Mouse (Mus musculus) thymus, postnatal 4 days (tissue): ENCODE measurements around the gene Meaf6.
A peak's percentile ranks its signal among the peaks of the same experiment; 100 is the strongest.

Experiments used
- DNase-seq: peaks from one replicate; pipeline ENCODE4 v3.0.0; 2021

Meaf6 gene

DNA sequence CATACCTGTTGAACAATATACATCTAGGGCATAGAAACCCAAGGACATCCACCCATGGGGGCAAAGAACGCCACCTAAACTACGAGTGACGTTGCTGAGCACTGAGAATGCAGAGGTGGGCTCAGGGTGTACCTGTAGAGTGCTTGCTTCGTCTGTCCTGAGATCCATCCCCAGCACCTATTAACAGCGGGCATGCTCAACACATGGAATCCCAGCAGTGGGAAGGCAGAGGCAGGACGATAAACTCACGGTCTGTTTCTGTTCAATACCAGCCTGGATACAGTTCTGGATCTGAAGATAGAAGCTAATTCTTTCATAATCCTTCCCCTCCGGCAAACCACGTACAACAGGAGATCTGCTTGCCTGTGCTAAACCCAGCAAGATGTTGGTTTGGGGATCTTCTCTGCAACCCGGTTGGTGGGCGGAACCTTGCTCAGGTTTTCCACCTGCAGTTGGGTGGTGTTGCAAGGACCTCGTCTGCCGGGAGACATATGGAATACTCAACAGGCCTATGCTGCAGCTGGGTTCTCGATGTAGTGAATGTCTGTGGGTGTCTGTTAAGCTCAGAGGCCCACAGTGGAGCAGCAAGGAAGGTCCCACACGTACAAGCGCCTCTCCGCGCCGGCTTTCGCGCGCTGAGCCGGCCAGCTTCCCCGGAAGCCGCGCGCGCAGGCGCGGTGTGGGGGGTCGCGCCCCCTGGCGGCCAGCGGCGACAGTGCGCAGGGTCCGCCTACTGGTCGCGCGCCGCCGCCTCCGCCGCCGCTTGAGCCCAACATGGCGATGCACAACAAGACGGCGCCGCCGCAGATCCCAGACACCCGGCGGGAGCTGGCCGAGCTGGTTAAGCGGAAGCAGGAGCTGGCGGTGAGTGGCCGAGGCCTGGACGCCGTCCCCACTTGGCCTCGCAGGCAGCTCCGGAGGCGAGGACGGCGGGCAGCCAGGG, at the start of gene Meaf6:
TSS of gene Meaf6 (plus strand) at position 732 of the 943 bp plus-strand sequence.
- DNase-seq, result peak; percentile 96

DNA sequence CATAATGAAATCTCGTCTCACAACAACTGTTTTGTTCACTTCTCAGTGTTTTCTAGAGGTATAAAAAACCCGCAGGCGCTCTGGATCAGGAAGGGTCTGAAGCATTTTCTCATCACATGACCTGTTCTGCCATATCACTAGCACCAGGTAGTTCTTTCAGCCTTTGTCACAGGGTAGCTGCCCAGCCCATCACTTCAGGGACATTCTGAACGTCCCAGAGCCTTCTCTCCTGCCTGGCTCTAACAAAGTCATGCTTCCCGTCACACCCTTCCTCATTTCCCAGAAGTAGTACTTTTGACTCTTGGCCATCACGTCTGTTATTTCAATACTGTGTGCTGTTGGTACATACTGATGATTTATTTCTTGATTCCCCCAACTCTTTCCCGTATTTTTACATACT, 40.5 kb upstream of the Meaf6 start:
- no peak for DNase-seq

DNA sequence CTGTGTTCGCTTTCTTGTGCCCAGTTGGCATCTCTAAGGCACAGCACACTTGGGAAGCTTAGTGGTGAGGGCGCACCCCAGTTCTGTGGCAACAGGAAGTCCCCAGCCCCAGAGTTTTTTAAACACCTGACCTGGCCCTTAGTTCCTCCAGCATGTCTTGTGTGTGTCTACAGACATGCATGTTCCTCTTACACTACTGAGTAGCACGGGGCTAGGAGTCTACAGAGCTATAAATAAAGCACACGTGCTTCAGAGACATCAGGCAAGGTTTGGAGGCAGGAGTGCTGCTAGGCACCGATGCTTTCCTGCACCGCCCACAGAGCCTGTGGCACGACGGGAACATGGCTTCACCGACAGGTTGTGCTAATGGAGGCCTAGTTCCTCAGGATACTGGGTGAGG, 29.5 kb upstream of the Meaf6 start:
- no peak for DNase-seq

DNA sequence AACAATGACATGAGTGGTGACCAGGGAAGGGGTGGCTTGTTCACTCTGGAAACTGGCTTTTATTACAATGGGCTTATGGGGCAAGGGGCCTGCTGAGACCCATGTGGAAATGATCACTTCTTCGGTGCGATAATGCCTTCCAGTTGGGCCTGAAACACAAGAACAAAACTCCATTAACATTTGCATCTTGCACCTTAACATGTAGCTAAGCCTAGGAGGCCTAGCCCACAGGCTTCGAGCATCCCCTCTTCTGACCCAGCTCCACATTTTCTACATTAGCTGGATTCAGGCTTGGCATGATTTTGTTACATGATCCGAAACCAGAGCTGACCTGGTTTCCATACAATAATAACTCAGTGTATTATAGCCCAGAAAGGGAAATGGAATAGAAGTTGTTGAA, 28.5 kb upstream of the Meaf6 start:
- DNase-seq, result no peak

DNA sequence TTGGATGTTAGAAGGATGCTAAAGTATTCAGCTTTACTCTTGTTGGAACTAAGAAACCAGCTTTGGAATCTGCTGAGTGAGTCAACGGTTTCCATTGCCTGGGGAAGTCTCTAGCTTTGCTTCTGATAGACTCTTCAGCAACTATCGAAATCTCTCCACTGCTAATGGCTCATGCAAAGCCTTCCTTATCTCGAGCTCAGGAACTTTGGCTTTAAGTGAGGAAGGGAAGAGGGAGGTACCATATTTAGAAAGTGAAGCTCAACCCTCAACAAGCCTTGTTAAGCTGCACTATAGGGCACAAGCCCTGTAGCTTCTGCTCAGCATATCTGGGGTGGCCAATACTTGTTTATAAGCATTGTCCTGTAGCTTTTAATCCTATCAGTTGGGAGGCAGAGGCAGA, 27.7 kb upstream of the Meaf6 start:
- no peak for DNase-seq

DNA sequence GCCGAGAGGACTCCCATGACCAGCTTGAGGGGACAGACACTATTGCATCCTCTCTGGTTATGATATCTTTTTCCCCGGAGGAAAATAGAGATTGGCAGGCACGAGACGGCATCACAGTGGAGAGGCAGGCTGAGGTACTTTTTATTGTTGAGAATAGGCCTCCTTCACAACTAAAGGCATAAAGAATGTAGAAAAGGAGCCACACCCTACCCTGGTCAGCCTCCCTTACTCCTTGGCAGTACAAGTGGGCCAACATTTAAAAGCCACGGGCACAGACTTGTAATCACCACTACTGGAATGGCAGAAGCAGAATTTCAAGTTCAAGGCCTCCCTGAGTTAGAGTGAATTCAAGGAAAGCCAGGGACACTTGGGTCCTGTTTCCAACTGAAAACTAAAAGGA, 26.9 kb upstream of the Meaf6 start:
- DNase-seq, result no peak

DNA sequence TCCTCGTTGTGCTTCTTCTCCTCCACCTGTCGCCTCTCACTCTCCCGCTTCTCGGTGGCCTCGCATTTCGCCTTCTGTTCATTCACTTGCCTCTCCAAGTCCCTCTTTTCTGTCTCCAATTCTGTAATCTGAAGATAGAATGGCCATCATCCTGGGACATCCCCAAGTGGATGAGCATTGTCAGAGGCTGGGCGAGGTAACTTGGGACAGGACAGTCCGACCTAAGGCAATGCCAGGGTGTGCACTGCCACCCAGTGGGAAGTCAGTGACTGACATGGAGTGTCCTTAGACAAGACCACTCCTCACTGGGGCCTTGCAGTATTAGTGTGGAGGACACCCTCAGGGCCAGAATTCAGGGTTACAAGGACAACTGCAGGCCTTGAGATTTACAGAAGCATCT, 25.9 kb upstream of the Meaf6 start:
- DNase-seq, result peak; percentile 71

DNA sequence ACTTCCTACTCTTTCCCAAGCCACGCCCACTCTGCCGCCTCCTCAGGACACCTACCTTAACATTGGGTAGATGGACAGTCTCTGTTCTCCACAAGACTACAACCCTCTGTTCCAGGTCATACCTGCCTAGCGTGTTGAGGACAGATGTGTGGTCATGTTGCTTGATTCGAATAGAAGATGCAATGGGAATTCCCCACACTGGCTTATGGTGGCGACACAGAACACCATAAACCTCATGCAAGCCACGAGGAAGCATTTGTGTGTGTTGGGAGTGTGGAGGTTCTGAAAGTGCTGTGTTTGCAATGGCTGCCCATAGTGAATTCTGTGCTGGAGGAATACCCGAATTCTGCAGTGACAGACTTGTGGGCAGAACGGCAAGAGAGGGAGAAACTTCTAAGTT, 21.1 kb upstream of the Meaf6 start:
- no peak for DNase-seq

DNA sequence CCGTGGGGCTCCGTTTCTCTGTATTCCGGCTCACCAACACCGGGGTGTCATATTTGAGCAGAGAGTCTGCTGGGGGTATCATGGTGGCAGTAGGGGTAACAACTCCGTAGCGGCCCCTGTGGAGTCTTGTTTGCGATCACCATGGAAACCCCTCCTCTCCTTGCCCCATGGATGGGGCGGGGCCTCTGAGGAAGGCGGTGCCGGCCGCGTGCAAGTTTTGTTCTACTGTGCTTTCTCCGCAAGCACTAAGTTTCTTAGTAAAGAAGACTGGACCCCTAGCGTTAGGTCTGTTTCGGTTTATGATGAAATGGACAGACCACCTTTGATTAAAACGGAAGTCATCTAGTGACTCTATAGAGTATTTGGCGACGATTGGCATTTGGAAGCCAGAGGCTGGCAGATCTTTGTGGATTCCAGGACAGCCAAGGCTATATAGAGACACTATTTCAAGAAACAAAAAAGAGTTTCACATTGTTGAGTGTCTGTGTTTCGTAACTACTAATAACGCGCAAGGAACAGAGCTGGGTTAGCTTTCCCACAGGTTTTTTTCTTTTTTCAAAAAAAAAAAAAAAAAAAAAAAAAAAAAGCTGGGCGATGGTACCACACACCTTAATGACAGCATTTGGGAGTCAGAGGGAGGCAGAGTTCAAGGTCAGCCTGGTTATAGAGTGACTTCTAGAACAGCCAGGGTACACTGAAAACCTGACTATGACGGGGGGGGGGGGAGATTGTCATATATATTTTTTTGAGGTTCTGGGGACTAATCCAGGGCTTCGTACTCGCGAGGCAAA, 19.2 kb upstream of the Meaf6 start, which contains the start of gene Dnali1:
TSS of gene Dnali1 (minus strand) at position 187 of the 791 bp plus-strand sequence.
- peak; percentile 79 for DNase-seq

DNA sequence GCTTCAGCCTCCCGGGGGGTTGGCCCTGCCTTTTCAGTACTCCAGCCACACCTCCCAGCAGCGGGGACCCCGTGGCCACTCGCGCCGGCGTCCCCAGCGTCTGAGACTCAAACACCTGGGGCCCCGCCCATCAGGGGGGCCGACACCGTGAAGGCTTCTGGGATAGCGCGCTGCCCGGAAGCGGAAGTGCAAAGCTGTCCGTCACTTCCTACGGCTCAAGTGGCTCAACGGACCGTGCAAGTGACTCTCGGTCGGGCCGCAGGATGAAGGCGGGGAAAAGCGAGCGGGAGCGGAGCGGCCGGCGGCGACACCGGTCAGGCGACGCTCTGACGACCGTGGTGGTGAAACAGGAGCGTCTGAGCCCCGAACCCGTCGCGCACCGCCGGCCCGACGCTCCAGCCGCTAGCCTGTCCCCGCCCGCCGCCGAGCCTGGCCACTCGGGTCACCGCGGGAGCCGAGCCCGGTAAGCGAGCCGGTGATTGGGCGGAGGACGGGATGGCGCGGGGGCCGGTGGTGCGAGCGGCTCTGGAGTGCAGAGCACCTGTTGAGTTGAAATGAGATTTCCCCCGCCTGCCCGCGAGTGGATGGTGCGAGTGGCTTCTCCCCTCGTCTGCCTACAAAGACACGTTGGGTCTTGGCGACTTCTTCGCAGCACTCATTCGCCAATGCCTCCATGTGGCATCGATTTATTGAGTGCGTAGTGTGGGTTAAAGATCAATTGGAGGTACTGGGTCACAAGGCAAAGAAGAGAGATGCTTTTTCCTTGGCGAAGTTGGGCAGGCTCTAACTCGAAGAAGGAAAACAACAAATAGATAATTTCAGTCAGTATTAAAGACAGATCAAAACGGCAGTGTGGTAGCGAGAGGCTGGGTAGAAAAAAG, 18.2 kb upstream of the Meaf6 start, which contains the start of gene Snip1:
TSS of gene Snip1 (plus strand) at position 183 of the 881 bp plus-strand sequence.
- DNase-seq, result peak; percentile 93

DNA sequence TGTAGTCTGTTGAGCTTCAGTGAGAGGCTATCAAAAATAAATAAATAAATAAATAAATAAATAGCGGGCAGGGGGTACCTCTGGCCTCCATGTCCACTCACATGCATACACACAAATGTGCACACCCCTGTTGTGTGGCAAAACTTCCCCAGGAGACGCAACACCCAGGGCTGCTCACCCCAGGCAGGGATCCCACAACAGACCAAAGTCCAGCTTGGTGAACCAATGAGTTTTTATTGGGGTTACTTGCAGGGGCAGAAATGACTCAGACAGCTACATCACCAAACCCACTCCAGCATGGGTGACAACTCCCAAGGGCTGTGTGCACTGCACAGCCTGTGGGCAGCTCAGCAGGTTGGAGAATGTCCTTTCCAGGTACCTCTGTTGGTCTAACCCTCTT, 7.2 kb upstream of the Meaf6 start:
- no peak for DNase-seq

DNA sequence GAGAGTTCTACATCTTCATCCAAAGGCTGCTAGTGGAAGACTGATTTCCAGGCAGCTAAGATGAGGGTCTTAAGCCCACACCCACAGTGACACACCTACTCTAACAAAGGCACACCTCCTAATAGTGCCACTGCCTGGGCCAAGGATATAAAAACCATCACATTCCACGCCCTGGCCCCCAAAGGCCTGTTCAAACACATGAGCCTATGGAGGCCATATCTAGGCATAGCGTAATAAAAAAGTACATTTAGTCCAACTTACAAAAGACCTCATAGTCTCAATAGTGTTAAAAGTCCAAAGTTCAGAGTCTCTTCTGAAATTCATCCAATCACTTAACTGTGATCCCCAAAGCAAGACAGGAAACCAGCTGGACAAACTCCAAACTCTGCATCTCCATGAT, 6.2 kb upstream of the Meaf6 start:
- no peak for DNase-seq

DNA sequence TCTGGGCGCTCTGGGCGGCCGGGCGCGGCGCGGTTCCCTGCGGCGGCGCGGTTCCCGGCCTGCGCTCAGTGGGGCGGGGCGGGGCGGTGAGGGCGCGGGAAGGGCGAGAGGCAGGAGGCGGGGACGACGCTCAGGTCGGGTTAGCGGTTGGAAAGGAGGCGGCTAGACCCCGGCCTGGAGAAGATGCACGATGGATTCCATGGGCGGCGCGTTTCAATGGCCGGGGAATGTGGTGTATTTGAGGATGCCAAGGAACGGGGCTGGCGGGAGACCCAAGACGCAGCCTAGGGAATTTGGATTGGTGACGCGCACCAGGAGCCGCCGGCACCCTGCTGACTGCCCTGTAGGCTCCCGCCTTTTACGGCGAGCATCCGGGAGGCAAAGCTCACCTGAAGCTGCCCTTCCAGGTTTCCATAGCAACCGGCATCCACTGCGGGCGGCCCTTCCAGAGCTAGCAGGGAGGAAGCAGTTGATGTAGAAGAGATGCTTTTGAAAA, 460 bp downstream of the Meaf6 start:
- DNase-seq, result peak; percentile 84

DNA sequence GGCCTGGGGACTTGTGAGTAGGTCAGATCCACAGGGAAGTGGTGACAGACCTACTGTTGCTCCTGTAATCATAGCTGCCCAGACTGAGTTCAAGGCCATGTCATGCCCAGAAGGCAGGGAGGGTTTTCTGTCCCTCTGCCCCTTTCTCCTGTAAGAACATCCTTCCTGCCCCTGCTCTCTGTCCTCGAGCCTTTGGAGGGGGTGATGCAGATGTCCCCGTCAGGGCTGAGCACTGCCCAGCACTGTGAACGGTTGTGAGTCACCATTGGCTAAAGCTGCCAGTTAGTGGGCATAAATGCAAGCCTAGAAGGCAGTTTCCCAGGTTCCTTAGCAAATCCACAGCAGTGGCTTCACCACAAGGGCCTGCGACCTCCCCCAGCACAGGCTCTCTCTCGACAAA, 8.1 kb downstream of the Meaf6 start:
- DNase-seq, result no peak

DNA sequence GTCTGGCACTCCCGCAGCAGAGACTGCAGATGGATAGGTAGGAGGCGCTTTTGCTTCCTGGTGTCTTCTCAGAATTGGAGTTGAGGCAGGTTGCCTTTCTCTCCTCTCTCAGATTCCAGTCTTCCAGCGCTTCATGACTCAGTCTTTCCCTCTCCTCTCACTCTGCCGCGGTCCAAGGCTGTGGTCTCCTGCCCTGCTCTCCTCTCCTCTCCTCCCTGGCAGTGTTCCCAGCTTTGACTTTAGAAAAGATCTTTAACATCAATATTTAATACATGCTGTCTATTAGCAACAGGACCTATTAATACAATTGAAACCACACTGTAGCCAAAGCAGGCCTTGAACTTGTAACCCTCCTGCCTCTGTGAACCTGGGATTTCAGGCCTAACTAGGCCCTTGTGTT, 11.1 kb downstream of the Meaf6 start:
- DNase-seq, result no peak

DNA sequence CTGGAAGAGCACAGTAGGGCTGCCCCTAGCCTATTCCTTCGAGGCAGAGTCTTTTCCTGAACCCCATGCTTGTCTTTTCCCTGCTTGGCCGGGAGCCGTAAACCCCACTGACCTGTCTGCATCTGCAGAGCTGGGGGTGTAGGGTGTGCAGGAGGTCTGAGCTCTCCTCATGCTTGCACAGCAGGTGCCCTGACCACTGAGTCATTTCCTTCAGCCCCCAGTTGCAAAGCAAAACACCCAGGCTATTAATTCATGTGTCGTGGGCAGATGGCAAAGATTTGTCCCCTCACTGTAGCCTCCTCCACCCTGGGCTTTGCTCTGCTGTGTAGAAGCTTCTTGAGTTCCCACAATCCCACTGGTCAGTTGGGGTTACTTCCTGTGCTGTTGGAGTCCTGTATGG, 12.5 kb downstream of the Meaf6 start:
- DNase-seq, result no peak

DNA sequence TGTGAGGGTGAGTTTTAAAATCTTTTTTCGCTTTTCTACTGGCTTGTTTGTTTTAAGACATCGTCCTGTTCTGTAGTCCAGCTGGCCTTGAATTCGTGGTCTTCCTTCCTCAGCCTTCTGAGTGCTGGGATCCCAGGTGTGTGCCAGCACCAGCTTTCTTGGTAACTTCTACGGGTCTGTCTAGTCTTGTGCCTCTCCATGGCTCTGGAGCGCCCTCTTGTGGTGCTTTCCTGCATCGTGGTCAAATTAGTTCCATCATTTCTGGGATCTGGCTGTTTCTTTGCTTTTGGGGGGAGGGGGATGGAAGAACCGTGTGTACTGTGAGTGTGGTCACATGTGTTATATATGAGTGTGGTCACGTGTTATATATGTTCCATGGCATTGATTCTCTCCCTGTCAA, 14.5 kb downstream of the Meaf6 start:
- peak; percentile 93 for DNase-seq

DNA sequence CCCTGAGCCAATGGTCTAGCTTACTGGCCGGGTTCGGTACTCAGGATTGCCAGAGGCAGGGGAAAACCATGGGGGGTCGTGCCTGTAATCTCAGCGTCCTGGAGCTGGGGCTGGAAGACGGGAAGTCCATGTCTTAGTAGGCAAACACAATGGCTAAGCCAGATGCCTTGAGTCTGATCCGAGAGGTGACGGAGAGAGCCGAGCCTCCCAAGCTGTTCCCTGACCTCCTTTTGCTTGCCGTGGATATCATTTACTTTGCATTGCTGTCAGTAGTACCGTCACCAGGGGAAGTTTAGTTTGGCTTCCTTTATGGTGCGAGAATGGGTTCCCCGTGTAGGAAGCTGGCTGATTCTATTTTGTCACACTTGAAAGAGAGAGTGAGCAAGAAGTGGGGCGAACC, 16.4 kb downstream of the Meaf6 start:
- no peak for DNase-seq

DNA sequence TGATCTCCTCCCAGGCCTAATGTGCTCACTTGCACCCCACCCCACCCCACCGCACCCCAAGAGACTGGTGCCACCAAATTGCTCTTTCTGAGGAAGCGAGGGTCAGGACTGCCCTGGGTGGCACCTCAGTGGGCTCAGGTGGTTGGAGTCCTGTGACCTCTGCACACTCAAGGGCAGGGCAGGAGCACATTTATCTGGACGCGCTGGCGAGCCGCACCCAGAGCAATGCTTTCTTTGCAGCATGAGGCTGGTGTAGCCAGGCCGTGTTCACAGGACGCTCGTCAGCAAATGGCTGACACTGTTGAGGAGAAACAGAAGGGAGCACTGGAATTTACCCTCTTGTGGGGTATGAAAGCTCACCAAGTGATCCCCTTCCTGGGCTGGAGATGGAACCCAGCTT, 20.4 kb downstream of the Meaf6 start:
- no peak for DNase-seq

DNA sequence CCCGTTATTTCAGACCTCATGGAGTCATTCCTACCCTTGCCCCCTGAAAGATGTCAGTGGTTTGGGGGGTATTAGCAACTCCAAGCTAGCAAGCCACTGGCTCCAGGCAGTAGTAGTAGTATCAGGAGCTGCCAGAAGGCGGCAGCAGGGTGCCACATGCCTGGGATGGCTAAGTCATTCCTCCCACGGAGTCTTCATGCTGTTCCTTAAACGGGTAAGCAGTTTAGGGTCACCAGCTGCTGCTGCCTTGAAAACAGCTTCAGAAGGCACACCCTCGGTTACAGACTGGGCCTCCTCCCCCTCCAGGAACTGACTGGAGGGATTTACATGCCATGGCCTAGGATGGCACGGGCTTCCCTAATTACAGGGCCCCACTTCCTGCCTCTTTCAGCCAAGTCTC, 29.7 kb downstream of the Meaf6 start:
- DNase-seq, result peak; percentile 93

DNA sequence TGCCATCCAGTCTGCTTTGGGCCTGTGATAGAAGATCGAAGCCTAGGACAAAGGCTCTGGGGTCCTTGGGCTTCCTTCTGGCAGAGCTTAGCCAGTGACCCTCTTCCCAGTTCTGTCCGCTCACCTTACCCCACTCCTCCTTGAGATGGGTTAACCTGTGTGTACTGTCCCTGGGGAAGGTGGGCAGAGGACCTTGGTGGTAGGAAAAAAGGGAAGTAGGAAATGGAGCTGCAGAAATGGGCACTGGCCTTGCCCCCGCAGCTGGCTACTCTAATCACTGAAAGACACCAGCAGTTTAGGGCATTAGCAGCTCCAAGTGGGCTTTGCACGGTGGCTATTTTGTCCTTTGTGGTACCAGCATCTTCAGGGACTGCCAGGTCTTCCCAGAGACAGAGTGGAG, 30.1 kb downstream of the Meaf6 start:
- no peak for DNase-seq

DNA sequence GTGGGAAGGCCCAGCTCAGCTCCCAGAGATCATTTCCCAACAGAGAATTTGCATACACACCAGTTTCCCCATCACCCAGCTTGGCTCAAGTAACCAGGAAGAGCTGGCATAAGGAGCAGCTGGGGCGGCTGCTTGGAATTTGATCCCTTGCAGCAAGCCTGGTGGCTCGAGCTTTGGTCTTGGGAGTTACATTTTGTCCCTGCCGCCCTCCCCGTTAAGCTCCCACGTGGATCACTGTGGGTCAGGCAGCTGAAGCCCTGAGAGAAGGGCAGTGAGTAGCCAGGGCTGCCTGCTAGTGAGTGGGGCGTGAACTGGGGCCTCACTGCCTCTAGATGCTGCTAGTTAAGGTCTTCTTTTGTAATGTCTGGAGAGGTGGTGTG, 30.8 kb downstream of the Meaf6 start:
- DNase-seq, result no peak
